Mouse (Mus musculus) forebrain, embryonic 13.5 days (tissue): ENCODE results near the gene Lrp3. TPM values are rescaled to one million over a fixed set of nuclear protein-coding genes. Genes with fewer than 3 reads are reported as not detected.

Experiments
- ATAC-seq: fragments of 200-750 bp; cut with Nextera tagmentation; 2 replicates; pipeline ENCODE4 v1.8.0; 2017
- H3K27ac ChIP-seq: fragments of 300-500 bp; sonication (generic); 2 replicates; pipeline ENCODE4 v1.5.1; 2015; ENCODE audit warnings: inconsistent platforms, mild to moderate bottlenecking, moderate library complexity
- H3K27me3 ChIP-seq: fragments of 300-500 bp; sonication (generic); 2 replicates; pipeline ENCODE4 v1.6.1; 2015; ENCODE audit warnings: mild to moderate bottlenecking, inconsistent platforms
- H3K36me3 ChIP-seq: fragments of 300-500 bp; sonication (generic); 2 replicates; pipeline ENCODE4 v1.6.1; 2015; ENCODE audit warnings: mild to moderate bottlenecking, inconsistent platforms; ENCODE audit not compliant: poor library complexity, severe bottlenecking
- H3K4me1 ChIP-seq: fragments of 300-500 bp; sonication (generic); 2 replicates; pipeline ENCODE4 v1.6.1; 2015; ENCODE audit warnings: inconsistent platforms
- H3K4me2 ChIP-seq: fragments of 300-500 bp; sonication (generic); 2 replicates; pipeline ENCODE4 v1.6.1; 2015; ENCODE audit warnings: inconsistent platforms, mild to moderate bottlenecking, moderate library complexity
- H3K4me3 ChIP-seq: fragments of 300-500 bp; sonication (generic); 2 replicates; pipeline ENCODE4 v1.5.1; 2015; ENCODE audit warnings: mild to moderate bottlenecking, inconsistent platforms
- H3K9ac ChIP-seq: fragments of 300-500 bp; sonication (generic); 2 replicates; pipeline ENCODE4 v1.6.1; 2015; ENCODE audit warnings: mild to moderate bottlenecking, inconsistent platforms
- H3K9me3 ChIP-seq: fragments of 300-500 bp; sonication (generic); replicated peaks from 2 replicates; pipeline ENCODE4 v1.6.1; 2016; ENCODE audit warnings: inconsistent platforms
- WGBS: fragments of 180-500 bp; shearing (Covaris S2); methylation state at CpG from one replicate; pipeline ENCODE4 v1.1.7; 2015; 5-methylcytosine and 5-hydroxymethylcytosine counted together
- polyA plus RNA-seq: library from polyadenylated mRNA; unstranded; fragments of >200 nt; fragmentation: Nextera tagmentation; extraction: Ambion mirVana; gene quantifications from 2 replicates; pipeline ENCODE4 v1.2.1, GENCODE M21; 2015

Lrp3 gene
- polyA plus RNA-seq, 1 experiment from 2014 or later, result 24.1 TPM

DNA sequence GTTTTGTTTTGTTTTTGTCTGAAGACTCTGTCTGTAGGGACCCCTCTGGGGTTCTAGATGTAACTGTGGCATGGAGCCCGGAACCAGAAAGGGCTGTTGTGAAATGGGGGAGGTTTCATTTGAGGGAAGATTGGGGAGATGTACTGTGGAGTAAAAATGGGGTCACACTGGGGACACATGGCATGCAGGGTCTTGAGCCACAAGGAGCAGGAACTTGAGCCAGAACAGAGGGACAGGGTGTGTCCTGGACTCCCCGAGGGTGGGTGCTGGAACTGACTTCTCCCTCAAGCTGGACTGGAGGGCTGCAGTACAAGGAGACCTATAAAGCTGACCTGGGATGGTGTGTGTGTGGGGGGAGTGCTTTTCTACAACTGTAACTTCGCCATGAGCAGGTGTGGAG is 57.8 kb downstream of the Lrp3 start:
- Histone ChIP-seq H3K36me3 (no peaks in the 10 kb centered on the region), H3K4me3 (no peak overlapping the region), H3K4me1 (no peaks in the 10 kb centered on the region), H3K4me2 (no peak overlapping the region), H3K27ac (no peak overlapping the region), H3K9me3 (no peaks in the 10 kb centered on the region), H3K27me3 (0 out of 2 replicates have a peak, but pooled peaks cover 5% of the 10 kb centered on the region), H3K9ac (no peak overlapping the region)
- ATAC-seq, result no peak
- 78% methylated on average over 3 of the region's 3 CpGs for WGBS

- Histone ChIP-seq H3K4me3 (no peak overlapping the region), H3K9ac (no peak overlapping the region), H3K36me3 (no peaks in the 10 kb centered on the region), H3K27me3 (0 out of 2 replicates have a peak, but pooled peaks cover 5% of the 10 kb centered on the region), H3K4me2 (no peak overlapping the region), H3K4me1 (no peaks in the 10 kb centered on the region), H3K9me3 (no peaks in the 10 kb centered on the region), H3K27ac (no peak overlapping the region)
- 79% methylated on average over 16 of the region's 16 CpGs for WGBS
- no peak for ATAC-seq
Observed at GRCm38 (mm10) chr7:35156561-35157477, 58.5 kb downstream of the Lrp3 start.

- 77% methylated on average over 12 of the region's 12 CpGs for WGBS
- ATAC-seq, result no peak
Observed at GRCm38 (mm10) chr7:35154449-35154848, 60.8 kb downstream of the Lrp3 start.

GRCm38 (mm10) chr7:35150860-35151259 is 64.4 kb downstream of the Lrp3 start:
- no peak overlapping the region for H3K4me3 ChIP-seq
- H3K36me3 ChIP-seq, result no peaks in the 10 kb centered on the region
- no peaks in the 10 kb centered on the region for H3K9me3 ChIP-seq
- no peak overlapping the region for H3K27ac ChIP-seq
- H3K27me3 ChIP-seq, result 0 out of 2 replicates have a peak, but pooled peaks cover 4% of the 10 kb centered on the region
- WGBS, result 85% methylated on average over 5 of the region's 5 CpGs
- no peak overlapping the region for H3K9ac ChIP-seq
- H3K4me1 ChIP-seq, result no peaks in the 10 kb centered on the region
- ATAC-seq, result no peak
- H3K4me2 ChIP-seq, result no peak overlapping the region

More at GRCm38 (mm10) chr7:35154449-35154848, 60.8 kb downstream of the Lrp3 start:
- no peak overlapping the region for H3K27ac ChIP-seq
- H3K27me3 ChIP-seq, result 0 out of 2 replicates have a peak, but pooled peaks cover 5% of the 10 kb centered on the region
- no peaks in the 10 kb centered on the region for H3K36me3 ChIP-seq
- no peak overlapping the region for H3K4me3 ChIP-seq
- no peak overlapping the region for H3K9ac ChIP-seq
- no peaks in the 10 kb centered on the region for H3K4me1 ChIP-seq
- no peak overlapping the region for H3K4me2 ChIP-seq
- no peaks in the 10 kb centered on the region for H3K9me3 ChIP-seq

Other genes with a start within 250 kb of the Lrp3 start
- gene Cebpg, start 158.9 kb downstream of the Lrp3 start, polyA plus RNA-seq, result 60.8 and 61.7 TPM in 2 replicates
- gene Cebpa, start 96.2 kb downstream of the Lrp3 start, polyA plus RNA-seq, result 0.24 and 0.35 TPM in 2 replicates
- 2.5 and 2.6 TPM in 2 replicates for gene Slc7a10, start 29.1 kb downstream of the Lrp3 start, polyA plus RNA-seq
- 19.3 and 19.5 TPM in 2 replicates for gene Gpatch1, start 102.9 kb upstream of the Lrp3 start, polyA plus RNA-seq
- gene Rhpn2, start 118.7 kb upstream of the Lrp3 start, polyA plus RNA-seq, result 1.1 and 1.3 TPM in 2 replicates
- 27.8 and 28.2 TPM in 2 replicates for gene Faap24, start 181.3 kb upstream of the Lrp3 start, polyA plus RNA-seq
- 50.6 and 52.3 TPM in 2 replicates for gene Cep89, start 181.5 kb upstream of the Lrp3 start, polyA plus RNA-seq
- gene Slc7a9, start 233.3 kb upstream of the Lrp3 start, polyA plus RNA-seq, result 0.18 TPM in 1 of 2 replicates, not detected in the other